Mouse (Mus musculus): ENCODE results near the gene Gal3st4.

GRCm38 (mm10) chr5:138281798-138282197 lies 9.2 kb upstream of the Gal3st4 start:
- TF ChIP-seq CTCF (IDR thresholded peaks at IDR 0.05; ENCODE audit: extremely low read depth, insufficient read length, insufficient replicate concordance, low read depth, low read length) (no peak), POLR2A (IDR thresholded peaks at IDR 0.05; ENCODE audit: low read depth, low read length) (no peak)

All from small intestine, adult 2 months (tissue).